Mouse (Mus musculus): ENCODE measurements at regions not wholly inside any gene's neighbourhood (a gene's known extent, or its start where the extent isn't known, plus 50 kb on each side); places are given as distances from the start of the nearest gene placed in this dataset.

DNA sequence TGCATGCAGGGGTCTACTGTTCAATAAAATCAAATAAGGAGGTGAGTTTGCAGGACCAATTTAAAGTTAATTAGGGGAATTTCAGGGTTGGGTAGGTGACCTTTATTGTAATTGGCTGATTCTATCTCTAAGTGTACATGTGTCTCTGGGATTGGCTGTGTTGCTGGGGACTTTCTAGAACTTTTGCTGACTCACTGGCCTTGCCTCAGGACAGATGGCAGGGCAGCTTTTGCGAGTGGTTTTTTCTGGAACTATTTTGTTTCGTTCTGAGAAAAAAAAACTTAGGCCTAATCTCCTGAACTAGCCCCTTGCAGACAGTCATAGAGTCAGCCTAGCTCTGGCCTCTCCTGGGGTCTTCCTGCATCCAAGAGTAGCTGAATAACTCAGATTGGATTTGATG is 249.3 kb upstream of the Mdga2 start:
- no peak for DNase-seq (ENCODE audit: low read depth, low spot score)

DNA sequence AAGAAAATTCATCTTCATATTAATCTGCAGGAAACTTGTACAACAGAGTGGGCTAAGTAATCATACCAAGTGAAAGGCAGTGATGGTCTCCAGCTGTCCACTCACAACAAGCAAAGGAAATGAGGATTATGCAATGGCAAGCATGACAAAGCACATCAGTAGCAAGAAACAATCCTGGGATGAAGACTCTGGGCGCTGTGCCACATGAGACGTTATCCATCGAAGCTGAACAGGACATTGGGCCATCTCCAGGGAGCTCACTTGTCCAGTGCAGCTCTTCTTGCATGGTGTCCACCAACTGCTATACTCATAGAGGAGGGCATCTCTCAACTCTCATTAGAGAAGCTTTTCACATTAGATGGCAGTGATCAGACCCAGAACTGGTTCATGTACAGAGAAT is 248.7 kb upstream of the Mdga2 start:
- no peak for DNase-seq (ENCODE audit: low read depth, low spot score)

DNA sequence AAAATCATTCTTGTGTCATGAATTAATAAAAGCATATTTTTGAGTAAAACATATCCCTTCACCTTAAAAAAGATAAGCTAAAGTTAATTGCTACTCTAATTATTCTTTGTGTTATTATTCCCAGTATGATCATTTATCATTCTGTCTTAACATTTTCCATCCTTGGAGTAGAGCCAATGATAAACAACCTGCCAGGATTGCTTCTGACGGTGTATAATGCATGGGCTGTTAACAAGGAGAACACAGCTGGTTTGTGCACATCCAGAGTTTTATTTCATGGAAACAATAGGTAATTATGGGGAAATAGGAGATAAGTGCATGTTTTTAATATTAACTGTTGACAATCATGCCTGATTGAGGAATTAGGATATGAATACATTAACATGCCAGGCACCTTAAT is 226.8 kb upstream of the Mdga2 start:
- no peak for DNase-seq (ENCODE audit: low read depth, low spot score)

DNA sequence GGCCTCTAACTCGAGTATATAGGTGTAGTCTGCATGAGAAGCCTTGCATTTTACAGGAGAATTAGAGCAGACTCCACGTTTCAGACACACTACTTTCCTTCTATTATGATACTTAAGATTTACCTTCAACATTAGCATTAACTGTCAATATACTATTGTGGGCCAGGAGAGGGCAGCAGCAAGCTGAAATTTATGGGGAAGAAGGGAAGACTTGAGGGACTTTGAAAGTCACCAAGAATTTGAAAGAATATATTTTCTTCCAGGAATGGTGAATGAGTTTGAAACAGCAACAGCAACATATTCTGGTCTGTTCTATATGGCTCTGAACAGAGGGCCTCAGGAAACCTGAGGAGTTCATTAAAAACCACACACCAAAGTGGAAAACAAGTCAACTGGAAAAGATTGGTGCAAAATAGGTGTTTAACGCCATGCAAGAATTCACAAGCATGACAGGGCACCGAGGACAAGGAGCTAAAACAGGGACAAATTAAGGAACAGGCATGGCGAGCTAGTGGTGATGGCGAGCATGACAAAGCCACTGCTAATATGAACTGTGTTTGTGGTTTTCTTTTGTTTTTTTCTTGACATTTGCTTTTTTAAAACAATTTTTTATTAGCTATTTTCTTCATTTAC is 208.1 kb upstream of the Mdga2 start:
- peak; percentile 7 for DNase-seq (ENCODE audit: low read depth, low spot score)

DNA sequence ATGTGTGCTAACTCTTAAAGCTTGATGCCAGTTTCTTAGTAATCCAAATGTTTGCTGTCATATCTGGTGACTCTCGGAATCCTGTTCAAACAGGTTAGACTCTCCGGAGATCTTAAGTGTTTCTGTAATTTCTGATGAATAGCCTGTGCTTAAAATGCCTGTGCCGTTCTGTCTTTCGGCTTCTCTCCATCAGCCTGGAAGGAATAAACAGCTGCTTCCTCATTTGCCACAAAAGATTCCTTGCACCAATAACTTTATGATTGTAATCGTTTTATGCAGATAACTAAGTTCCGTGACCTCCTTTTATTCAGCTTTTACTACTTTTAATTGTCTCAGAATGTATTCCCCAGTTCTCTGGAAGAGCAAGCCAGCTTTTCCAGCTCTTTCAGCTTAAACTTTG is 204.5 kb upstream of the Mdga2 start:
- DNase-seq (ENCODE audit: low read depth, low spot score) = no peak

DNA sequence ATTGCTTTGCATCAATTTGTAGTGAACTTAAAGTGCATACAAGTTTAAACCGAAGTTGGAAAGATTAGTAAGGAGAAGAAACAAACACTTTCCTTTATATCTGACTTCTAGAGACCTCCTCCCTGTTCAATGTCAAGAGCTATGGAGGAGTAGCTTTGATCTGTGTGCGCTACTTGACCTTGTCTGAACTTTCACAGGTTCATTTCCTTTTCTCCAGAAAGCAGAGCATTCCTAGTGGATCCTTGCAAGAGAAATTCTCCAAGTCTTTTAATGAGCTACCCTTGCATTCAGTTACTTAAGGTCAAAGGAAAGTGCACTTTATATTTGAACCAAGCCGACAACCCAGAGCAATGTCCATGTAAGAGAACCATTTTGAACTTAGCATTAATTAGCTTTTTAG is 177.2 kb upstream of the Mdga2 start:
- no peak for DNase-seq (ENCODE audit: low read depth, low spot score)

DNA sequence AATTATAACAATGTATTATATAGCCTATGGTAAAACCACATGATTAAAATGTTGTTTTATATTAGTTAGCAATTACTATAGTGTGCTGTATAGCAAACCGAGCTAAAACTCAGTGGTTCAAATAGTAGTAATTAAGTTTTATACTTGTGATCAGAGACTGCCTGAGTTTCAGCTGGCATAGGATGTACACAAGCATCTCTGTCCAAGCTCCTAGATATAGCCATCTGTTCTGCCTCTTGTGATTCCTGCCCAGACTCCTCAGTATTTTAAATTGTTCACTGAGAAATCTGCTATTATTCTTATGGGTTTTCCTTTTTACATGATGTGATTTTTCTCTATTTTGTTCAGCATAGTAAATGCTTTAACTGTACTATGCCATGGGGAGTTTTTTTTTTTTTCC is 152.2 kb upstream of the Mdga2 start:
- no peak for DNase-seq (ENCODE audit: low read depth, low spot score)

DNA sequence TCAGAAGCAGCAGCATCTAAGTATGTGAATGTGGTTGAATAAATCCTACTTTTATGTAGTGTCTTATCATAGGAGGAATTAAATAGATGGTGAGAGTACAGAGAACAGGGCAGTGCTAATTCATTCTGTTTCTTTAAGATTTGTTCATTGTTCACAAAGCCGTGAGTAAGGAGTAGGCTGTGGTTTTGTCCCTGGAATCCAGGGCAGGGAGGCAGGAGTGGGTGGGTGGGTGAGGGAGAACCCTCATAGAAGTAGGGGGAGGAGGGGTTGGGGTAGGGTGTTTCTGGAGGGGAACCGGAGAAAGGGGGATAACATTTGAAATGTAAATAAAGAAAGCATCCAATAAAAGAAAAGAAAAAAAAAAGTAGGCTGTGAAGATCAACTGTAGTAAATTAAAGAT is 126.2 kb upstream of the Mdga2 start:
- DNase-seq (ENCODE audit: low read depth, low spot score) = no peak

DNA sequence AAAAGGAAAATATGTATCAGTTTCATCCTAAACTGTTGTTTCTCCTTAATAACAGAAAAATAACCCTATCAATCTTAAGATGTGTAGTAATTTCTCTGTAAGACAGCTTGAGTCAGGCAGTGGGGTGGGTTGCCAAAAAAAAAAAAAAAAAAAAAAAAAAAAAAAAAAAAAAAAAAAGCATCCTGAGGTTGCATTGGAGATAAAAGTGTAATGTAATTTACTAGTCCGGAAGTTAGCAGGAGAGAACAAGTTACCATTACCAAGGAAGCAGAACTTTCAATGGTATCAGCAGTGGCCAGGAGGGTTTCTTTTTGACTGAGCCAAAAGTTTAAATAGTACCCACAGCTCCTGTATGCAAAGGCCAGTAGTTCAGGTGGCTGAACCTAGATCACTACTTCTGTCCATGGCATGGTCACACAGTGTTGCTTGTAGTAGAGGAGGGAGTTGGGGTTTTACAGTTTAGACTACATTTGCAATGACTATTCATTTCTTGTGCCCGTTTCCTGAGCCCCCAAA is 110.2 kb upstream of the Mdga2 start:
- no peak for DNase-seq (ENCODE audit: low read depth, low spot score)

DNA sequence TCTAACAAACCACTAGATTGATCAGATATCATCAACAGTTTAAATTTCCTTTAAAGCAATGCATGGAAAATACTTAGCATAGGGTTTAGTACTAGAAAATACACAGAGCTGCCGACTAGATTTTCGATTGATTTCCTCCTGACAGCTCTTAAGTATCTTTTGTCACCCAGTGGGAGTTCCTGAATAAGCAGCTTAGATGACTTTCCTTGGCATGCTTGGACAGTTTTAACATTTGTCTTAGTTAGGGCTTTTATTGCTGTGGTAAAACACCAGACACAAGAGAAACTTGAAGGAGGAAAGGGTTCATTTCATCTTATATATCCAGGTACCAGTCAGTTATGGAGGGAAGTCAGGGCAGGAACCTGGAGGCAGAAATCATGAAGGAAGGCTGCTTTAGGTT is 104.0 kb upstream of the Mdga2 start:
- DNase-seq (ENCODE audit: low read depth, low spot score) = no peak

DNA sequence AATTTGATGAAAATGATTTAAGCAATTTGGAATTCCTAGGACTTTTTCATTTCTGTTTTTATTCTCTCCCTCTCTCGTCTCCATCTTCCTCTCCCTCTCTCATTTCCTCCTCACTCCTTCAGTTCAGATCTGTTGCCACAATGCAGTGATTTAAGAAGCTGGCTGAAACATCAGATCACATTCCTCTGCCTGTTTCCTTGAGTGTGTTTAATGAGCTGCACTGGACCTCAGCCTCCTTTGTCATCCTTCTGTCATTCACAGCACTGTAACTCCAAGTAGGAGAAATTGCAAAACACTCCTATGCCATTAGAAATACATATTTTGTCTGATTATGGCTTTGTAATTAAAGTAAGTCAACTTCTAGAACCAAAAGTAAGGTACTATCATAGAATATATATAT is 103.5 kb upstream of the Mdga2 start:
- DNase-seq (ENCODE audit: low read depth, low spot score) = no peak

DNA sequence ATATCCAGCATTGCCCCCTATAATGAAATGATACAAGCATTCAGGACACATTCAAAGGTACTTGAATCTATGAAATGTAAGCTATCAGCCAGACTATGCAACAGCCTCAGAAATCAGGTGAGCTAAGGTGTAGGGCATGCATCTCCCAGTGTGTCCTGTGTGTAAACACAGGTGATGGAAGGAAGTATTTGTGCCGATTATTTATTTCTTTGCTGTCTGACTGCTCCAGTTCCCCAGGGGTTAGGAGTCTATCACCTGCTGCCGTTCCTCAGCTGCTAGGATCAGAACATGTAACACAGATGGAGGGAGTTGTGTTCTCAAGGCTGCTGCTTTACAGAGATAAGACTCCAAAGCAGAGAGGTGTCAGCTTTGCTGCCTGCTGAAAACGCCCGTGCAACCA is 103.0 kb upstream of the Mdga2 start:
- DNase-seq (ENCODE audit: low read depth, low spot score) = no peak

DNA sequence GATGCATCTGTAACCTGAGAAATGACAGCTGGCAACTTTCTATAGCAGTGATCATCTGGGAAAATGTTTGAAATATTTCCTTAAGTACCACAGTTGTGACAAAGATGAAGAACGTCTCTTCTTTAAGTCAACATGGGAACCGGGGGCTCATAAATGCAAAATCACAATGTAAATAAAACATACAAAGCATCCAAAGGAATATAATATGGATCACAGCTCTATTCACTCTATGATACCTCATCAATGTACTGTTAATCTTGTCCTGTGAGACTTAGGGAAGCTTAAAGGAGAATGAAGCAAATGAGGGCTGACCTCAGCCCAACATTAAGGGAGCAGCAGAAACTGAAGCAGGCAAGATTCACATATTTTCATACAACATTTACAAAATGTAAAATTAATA is 96.3 kb upstream of the Mdga2 start:
- no peak for DNase-seq (ENCODE audit: low read depth, low spot score)

DNA sequence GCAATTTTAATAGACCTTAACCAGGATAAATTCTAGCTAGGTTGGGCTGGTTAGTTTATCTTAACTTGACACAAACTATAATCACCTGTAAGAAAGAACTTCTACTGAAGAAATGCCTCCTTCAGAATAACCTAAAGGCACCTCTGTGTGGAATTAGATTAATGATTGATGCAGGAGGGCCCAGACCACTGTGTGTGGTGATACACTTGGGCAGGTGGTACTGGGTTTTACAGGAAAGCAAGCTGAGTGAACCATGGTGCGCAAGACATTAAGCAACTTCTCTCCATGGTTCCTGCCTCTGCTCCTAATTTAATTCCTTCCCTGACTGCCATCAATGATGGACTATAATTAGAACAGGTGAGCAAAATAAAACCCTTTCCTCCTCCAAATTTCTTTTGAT is 77.9 kb upstream of the Mdga2 start:
- no peak for DNase-seq (ENCODE audit: low read depth, low spot score)

DNA sequence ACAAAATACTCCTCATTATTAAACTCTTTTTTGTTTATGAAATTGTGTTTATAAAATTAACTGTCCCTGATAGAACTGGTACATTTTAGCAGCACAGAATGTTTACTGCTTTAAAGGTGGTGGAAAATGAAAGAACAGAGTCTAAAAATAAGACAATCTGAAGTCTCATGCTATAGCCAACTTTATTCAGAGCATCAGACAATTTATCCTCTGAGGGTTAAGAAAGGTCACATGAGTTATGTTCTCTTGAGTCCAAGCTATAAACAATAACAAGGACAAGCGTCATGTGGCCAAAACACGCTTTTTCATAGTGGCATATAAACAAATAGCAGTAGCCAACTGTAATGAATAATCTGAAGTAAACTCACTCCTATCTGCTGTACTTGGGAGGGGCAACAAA is 67.7 kb upstream of the Mdga2 start:
- DNase-seq (ENCODE audit: low read depth, low spot score) = no peak

DNA sequence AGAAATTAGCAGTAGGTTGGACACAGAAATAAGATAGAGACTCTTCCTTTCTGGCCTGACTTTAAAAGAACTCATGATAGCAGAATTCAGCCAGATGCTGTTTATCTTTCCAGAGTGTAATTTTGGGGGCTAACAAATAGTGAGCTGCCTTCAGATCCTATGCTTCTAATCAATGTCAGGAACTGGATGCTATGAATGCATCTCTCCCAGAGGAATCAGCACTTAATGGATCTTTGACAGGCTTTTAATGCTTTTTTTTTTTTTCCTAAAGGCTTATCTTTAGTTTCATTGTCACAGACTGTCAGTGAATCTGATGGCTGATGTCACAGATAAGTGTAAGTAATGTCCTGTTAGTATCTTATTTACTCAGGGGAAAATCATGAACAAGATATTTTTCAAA is 50.5 kb upstream of the Mdga2 start:
- DNase-seq (ENCODE audit: low read depth, low spot score) = no peak

DNA sequence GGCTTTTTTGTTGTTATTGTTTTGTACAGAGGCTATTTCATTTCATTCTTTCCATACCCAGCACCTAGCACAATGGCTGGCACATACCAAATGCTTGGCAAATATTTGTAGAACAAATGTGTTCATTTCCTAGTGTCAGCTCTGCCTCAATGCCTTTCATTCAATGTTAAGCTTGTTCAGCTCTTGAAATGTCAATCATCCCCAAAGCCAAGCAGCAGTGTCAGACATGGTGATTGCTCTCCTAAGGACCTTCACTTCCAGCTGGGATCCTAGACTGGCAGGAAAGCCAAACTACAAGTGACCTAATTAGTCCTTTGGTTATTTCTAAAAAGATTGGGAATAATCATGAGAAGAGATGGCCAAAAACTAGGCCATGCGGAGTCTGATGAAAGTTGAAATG is 50.0 kb upstream of the Mdga2 start:
- no peak for DNase-seq (ENCODE audit: low read depth, low spot score)
